Mouse (Mus musculus) embryonic facial prominence, embryonic 15.5 days (tissue): ENCODE data around the gene Cetn2. TPM values are rescaled to one million over a fixed set of nuclear protein-coding genes. Genes with fewer than 3 reads are reported as not detected.

ENCODE experiments used
- ATAC-seq: fragments of 200-750 bp; cut with Nextera tagmentation; 2 replicates; pipeline ENCODE4 v1.8.0; 2017; ENCODE audit warnings: low read depth, moderate TSS enrichment; ENCODE audit not compliant: insufficient number of reproducible peaks, low FRiP score, low TSS enrichment
- H3K27ac ChIP-seq: fragments of 300-500 bp; sonication (generic); replicated peaks from 2 replicates; pipeline ENCODE4 v1.5.1; 2015; ENCODE audit warnings: mild to moderate bottlenecking, inconsistent platforms
- H3K27me3 ChIP-seq: fragments of 300-500 bp; sonication (generic); 2 replicates; pipeline ENCODE4 v1.6.1; 2015; ENCODE audit warnings: inconsistent platforms
- H3K36me3 ChIP-seq: fragments of 300-500 bp; sonication (generic); 2 replicates; pipeline ENCODE4 v1.6.1; 2015; ENCODE audit warnings: mild to moderate bottlenecking, inconsistent platforms
- H3K4me1 ChIP-seq: fragments of 300-500 bp; sonication (generic); 2 replicates; pipeline ENCODE4 v1.6.1; 2015; ENCODE audit warnings: inconsistent platforms
- H3K4me2 ChIP-seq: fragments of 300-500 bp; sonication (generic); replicated peaks from 2 replicates; pipeline ENCODE4 v1.6.1; 2015; ENCODE audit warnings: mild to moderate bottlenecking, inconsistent platforms
- H3K4me3 ChIP-seq: fragments of 300-500 bp; sonication (generic); replicated peaks from 2 replicates; pipeline ENCODE4 v1.5.1; 2015; ENCODE audit warnings: mild to moderate bottlenecking, inconsistent platforms
- H3K9ac ChIP-seq: fragments of 300-500 bp; sonication (generic); 2 replicates; pipeline ENCODE4 v1.6.1; 2015; ENCODE audit warnings: inconsistent platforms
- H3K9me3 ChIP-seq: fragments of 300-500 bp; sonication (generic); replicated peaks from 2 replicates; pipeline ENCODE4 v1.6.1; 2016; ENCODE audit warnings: inconsistent platforms
- WGBS: fragments of 180-500 bp; shearing (Covaris S2); methylation state at CpG from one replicate; pipeline ENCODE4 v1.1.7; 2015; 5-methylcytosine and 5-hydroxymethylcytosine counted together
- polyA plus RNA-seq: library from polyadenylated mRNA; unstranded; fragments of >200 nt; fragmentation: Nextera tagmentation; extraction: Ambion mirVana; gene quantifications from 2 replicates; pipeline ENCODE4 v1.2.1, GENCODE M21; 2015

Cetn2 gene
- polyA plus RNA-seq, 1 experiment from 2014 or later = 91.9 TPM

- Histone ChIP-seq H3K4me2 (no peak overlapping the region), H3K36me3 (no peaks in the 10 kb centered on the region), H3K27ac (no peak overlapping the region), H3K4me3 (no peak overlapping the region), H3K27me3 (no peaks in the 10 kb centered on the region), H3K4me1 (no peaks in the 10 kb centered on the region), H3K9ac (no peak overlapping the region), H3K9me3 (no peaks in the 10 kb centered on the region)
- WGBS = 44% methylated on average over 1 of the region's 1 CpGs
- ATAC-seq = no peak
Observed at GRCm38 (mm10) chrX:72902530-72902929, 15.7 kb downstream of the Cetn2 start.

DNA sequence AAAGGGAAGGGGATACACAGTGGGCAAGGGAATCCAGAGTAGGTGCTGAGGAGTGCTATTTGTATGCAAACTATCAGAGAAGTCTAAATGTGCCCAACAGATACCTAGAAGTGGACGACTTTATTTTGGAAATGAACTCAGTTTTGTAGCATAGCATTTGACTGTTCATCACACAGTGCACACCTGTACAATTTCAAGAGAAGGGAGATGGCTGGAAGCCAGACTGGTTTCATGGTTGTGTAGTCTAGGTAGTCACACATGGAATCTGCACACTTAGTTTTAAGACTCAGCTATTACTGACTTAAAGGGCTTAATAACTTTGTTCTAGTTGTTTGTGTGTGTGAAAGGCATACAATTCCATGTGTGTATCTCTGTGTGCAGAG lies 22.2 kb downstream of the Cetn2 start:
- Histone ChIP-seq H3K36me3 (no peaks in the 10 kb centered on the region), H3K4me1 (no peaks in the 10 kb centered on the region), H3K9me3 (no peaks in the 10 kb centered on the region), H3K9ac (no peak overlapping the region), H3K4me3 (no peak overlapping the region), H3K27ac (no peak overlapping the region), H3K27me3 (0 out of 2 replicates have a peak, but pooled peaks cover 2% of the 10 kb centered on the region), H3K4me2 (no peak overlapping the region)
- no peak for ATAC-seq
- 69% methylated on average over 1 of the region's 1 CpGs for WGBS

GRCm38 (mm10) chrX:72895388-72896054 lies 22.7 kb downstream of the Cetn2 start:
- no peak overlapping the region for H3K27ac ChIP-seq
- H3K27me3 ChIP-seq = 0 out of 2 replicates have a peak, but pooled peaks cover 2% of the 10 kb centered on the region
- H3K9ac ChIP-seq = no peak overlapping the region
- H3K36me3 ChIP-seq = no peaks in the 10 kb centered on the region
- no peaks in the 10 kb centered on the region for H3K4me1 ChIP-seq
- no peak overlapping the region for H3K4me2 ChIP-seq
- no peak overlapping the region for H3K4me3 ChIP-seq
- 63% methylated on average over 5 of the region's 5 CpGs for WGBS
- ATAC-seq = no peak
- H3K9me3 ChIP-seq = no peaks in the 10 kb centered on the region

Other genes with a start within 250 kb of the Cetn2 start
- 0.13 and 0.15 TPM in 2 replicates for gene Gabrq, start 93.2 kb downstream of the Cetn2 start, polyA plus RNA-seq
- 20.5 and 21.5 TPM in 2 replicates for gene Nsdhl, start 146 bp upstream of the Cetn2 start, polyA plus RNA-seq
- 31.3 and 36.0 TPM in 2 replicates for gene Zfp185, start 68.9 kb upstream of the Cetn2 start, polyA plus RNA-seq
- gene Pnma5, start 118.7 kb upstream of the Cetn2 start, polyA plus RNA-seq = 0.16 and 0.30 TPM in 2 replicates
- 0.12 and 0.16 TPM in 2 replicates for gene Pnma3, start 146.4 kb upstream of the Cetn2 start, polyA plus RNA-seq
- 0.53 and 0.72 TPM in 2 replicates for gene Xlr4a, start 164.1 kb upstream of the Cetn2 start, polyA plus RNA-seq
- 2.0 and 2.1 TPM in 2 replicates for gene Xlr3a, start 178.7 kb upstream of the Cetn2 start, polyA plus RNA-seq
- gene Gm14685, start 198.6 kb upstream of the Cetn2 start, polyA plus RNA-seq = 0.08 and 0.15 TPM in 2 replicates
- not detected in 2 replicates for gene Xlr5b, start 230.4 kb upstream of the Cetn2 start, polyA plus RNA-seq
- 0.08 TPM in 1 of 2 replicates, not detected in the other for gene DXBay18, start 231.0 kb upstream of the Cetn2 start, polyA plus RNA-seq